Mouse (Mus musculus) kidney, embryonic 16.5 days (tissue): ENCODE measurements around the gene Mrpl43. TPM values are rescaled to one million over a fixed set of nuclear protein-coding genes. Genes with fewer than 3 reads are reported as not detected.
"Not testable (repeated sequence)": the region's sequence is repeated elsewhere in the genome, so short reads cannot be mapped to it uniquely, and the experiment has no call there.

Source experiments
- ATAC-seq: fragments of 200-750 bp; cut with Nextera tagmentation; 2 replicates; pipeline ENCODE4 v1.8.0; 2017; ENCODE audit warnings: moderate TSS enrichment; ENCODE audit not compliant: low FRiP score, low TSS enrichment
- H3K27ac ChIP-seq: fragments of 300-500 bp; sonication (generic); 2 replicates; pipeline ENCODE4 v1.5.1; 2014; ENCODE audit warnings: low read length
- H3K27me3 ChIP-seq: fragments of 300-500 bp; sonication (generic); 2 replicates; pipeline ENCODE4 v1.6.1; 2014; ENCODE audit warnings: low read length, control low read depth, mixed read lengths; ENCODE audit not compliant: insufficient read depth
- H3K36me3 ChIP-seq: fragments of 300-500 bp; sonication (generic); 2 replicates; pipeline ENCODE4 v1.6.1; 2014; ENCODE audit warnings: low read length, control low read depth, mixed read lengths; ENCODE audit not compliant: insufficient read depth
- H3K4me1 ChIP-seq: fragments of 300-500 bp; sonication (generic); 2 replicates; pipeline ENCODE4 v1.6.1; 2014; ENCODE audit warnings: low read length, control low read depth, mixed read lengths; ENCODE audit not compliant: insufficient read depth
- H3K4me2 ChIP-seq: fragments of 300-500 bp; sonication (generic); replicated peaks from 2 replicates; pipeline ENCODE4 v1.6.1; 2014; ENCODE audit warnings: low read depth, low read length
- H3K4me3 ChIP-seq: fragments of 300-500 bp; sonication (generic); 2 replicates; pipeline ENCODE4 v1.5.1; 2014; ENCODE audit warnings: mild to moderate bottlenecking, low read length
- H3K9ac ChIP-seq: fragments of 300-500 bp; sonication (generic); replicated peaks from 2 replicates; pipeline ENCODE4 v1.6.1; 2014; ENCODE audit warnings: low read length
- H3K9me3 ChIP-seq: fragments of 300-500 bp; sonication (generic); 2 replicates; pipeline ENCODE4 v1.6.1; 2016; ENCODE audit warnings: low read length, control low read depth
- WGBS: fragments of 180-500 bp; shearing (Covaris S2); extraction: QIAGEN DNeasy Blood & Tissue Kit; methylation state at CpG from one replicate; pipeline ENCODE4 v1.1.7; 2014; 5-methylcytosine and 5-hydroxymethylcytosine counted together
- polyA plus RNA-seq: library from polyadenylated mRNA; unstranded; fragments of >200 nt; fragmentation: Nextera tagmentation; extraction: Ambion mirVana; gene quantifications from 2 replicates; pipeline ENCODE4 v1.2.1, GENCODE M21; 2015

Gene Mrpl43
- polyA plus RNA-seq, 1 experiment from 2014 or later = 72.8 TPM

DNA sequence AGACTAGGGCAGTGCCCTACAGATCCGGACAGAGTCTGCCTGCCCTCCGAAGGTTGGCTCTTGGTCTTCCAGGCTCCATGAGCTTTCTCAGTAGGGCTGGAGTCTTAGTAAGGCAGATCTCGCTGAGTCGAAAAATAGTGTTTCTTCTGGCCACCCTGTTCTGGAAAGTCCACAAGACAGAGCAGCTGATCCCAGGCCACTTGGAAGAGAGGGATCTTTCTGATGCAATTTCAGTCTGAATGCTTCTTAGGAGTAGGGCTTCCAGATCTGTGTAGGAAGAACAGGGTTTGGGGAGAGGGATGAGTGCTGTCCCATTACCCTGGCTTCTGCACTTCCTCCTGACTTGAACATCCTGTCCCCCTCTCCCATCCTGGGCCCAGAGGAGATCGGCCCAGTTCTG lies 39.4 kb upstream of the Mrpl43 start, which contains the start of gene Pdzd7:
Gene Pdzd7, minus strand, starts transcription at position 67 of the 400 bp plus-strand sequence.
- Histone ChIP-seq H3K27me3 (peaks cover 19% of the 10 kb centered on the region), H3K4me3 (peak within 1 kb of the TSS; percentile 54), H3K4me1 (peaks cover 32% of the 10 kb centered on the region), H3K9me3 (no peaks in the 10 kb centered on the region), H3K4me2 (peak within 1 kb of the TSS; percentile 78), H3K27ac (no peak within 1 kb of the TSS), H3K9ac (peak within 1 kb of the TSS; percentile 66; the same call in 1 of the 2 replicates), H3K36me3 (peaks cover 1% of the 10 kb centered on the region; the same call in 1 of the 2 replicates)
- no peak for ATAC-seq
- 70% methylated on average over 5 of the region's 5 CpGs for WGBS

DNA sequence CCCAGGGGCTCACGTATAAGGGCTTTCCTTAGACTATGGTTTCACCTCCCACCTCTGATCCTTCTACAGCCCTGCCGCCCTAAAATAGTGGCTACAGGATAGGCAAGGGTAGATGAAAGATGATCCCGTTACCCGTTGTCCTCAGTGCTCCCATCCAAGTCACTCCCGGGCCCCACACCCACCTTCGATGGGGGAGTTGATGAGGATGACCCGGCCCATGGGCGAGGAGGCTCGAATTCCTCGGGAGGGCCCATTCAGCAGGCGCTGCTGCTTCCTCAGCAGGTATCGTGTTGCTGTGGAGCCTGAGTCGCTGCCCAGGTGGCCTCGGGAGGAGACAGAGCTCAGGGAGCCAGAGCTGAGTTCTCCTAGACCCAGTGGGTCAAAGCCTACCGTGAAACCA lies 39.0 kb upstream of the Mrpl43 start:
- peak; percentile 31; the same call in 1 of the 2 replicates for ATAC-seq
- Histone ChIP-seq H3K4me1 (peaks cover 32% of the 10 kb centered on the region), H3K4me2 (no peak overlapping the region), H3K4me3 (no peak overlapping the region), H3K27me3 (peaks cover 23% of the 10 kb centered on the region), H3K36me3 (no peaks in the 10 kb centered on the region; the same call in 1 of the 2 replicates), H3K9me3 (no peaks in the 10 kb centered on the region), H3K27ac (no peak overlapping the region), H3K9ac (no peak overlapping the region)
- 18% methylated on average over 15 of the region's 15 CpGs for WGBS

DNA sequence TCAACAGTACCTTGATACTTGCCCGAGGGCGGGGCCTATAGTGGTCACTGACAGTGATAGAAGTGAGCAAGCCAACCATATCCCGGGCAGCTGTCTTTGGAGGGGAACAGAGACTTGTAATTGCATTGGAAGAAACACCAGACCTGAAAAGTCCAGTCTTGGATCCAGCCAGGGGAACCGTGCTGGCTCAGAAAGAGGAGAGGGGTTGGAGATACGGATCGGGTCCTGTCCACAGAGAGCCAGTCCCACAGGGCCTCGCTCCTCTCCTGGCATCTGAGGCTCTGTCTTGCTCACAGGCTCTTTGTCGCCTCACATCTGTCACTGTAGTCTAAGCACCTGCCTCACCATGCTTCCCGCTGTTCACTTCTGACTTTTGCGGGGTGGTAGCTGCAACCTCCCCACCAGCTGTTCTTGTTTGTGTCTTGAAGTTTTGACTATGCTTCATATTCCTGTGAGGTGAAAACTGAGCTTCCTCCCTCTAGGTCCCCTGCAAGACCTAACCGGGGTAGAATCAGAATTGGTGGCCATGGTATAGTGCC lies 38.2 kb upstream of the Mrpl43 start:
- no peak overlapping the region for H3K9ac ChIP-seq
- WGBS = 46% methylated on average over 11 of the region's 11 CpGs
- peaks cover 27% of the 10 kb centered on the region for H3K27me3 ChIP-seq
- ATAC-seq = no peak
- H3K4me2 ChIP-seq = no peak overlapping the region
- H3K9me3 ChIP-seq = no peaks in the 10 kb centered on the region
- H3K4me3 ChIP-seq = no peak overlapping the region
- H3K36me3 ChIP-seq = no peaks in the 10 kb centered on the region
- no peak overlapping the region for H3K27ac ChIP-seq
- peaks cover 32% of the 10 kb centered on the region for H3K4me1 ChIP-seq

DNA sequence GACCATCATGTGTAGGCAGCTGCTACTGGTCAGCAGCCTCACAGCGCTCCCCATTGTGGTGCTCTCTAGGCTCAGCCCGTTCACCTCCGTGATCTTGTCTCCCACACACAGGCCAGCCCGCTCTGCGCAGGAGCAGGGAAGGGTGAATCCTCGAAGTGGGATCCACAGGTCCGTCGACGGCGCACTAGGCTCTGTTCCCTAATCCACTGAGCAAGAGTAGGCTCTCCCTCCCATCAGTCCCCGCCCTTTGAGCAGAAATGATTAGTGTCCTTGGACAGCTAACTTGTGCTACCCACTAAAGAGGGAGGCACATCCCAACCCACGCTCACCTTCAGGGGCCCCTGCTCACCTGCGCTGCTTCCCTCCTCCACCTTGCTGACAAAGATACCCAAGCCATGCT lies 34.0 kb upstream of the Mrpl43 start:
- no peak overlapping the region for H3K9ac ChIP-seq
- H3K4me2 ChIP-seq = no peak overlapping the region
- no peaks in the 10 kb centered on the region for H3K36me3 ChIP-seq
- 0 out of 2 replicates have a peak, but pooled peaks have one; percentile 27 for ATAC-seq
- no peak overlapping the region for H3K27ac ChIP-seq
- H3K9me3 ChIP-seq = no peaks in the 10 kb centered on the region
- H3K27me3 ChIP-seq = peaks cover 24% of the 10 kb centered on the region
- no peak overlapping the region for H3K4me3 ChIP-seq
- H3K4me1 ChIP-seq = peaks cover 5% of the 10 kb centered on the region; the same call in 1 of the 2 replicates
- 44% methylated on average over 13 of the region's 13 CpGs for WGBS

DNA sequence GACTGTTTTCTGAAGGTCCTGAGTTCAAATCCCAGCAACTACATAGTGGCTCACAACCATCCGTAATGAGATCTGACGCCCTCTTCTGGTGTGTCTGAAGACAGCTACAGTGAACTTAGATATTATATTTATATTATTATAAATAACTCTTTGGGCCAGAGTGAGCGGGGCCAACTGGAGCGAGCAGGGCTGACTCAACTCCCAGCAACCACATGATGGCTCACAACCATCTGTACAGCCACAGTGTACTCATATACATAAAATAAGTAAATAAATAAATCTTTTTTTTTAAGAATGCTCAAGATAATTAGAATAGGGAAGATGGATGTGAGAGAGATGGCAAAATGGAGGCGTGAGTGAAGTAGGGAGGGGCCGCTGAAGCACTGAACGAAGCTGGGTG lies 32.0 kb upstream of the Mrpl43 start:
- not testable (repeated sequence) for H3K9ac ChIP-seq, H3K4me2 ChIP-seq, H3K9me3 ChIP-seq, H3K4me1 ChIP-seq, ATAC-seq, H3K27ac ChIP-seq, H3K36me3 ChIP-seq, H3K4me3 ChIP-seq
- peaks cover 15% of the 10 kb centered on the region; the same call in 1 of the 2 replicates for H3K27me3 ChIP-seq
- WGBS = 89% methylated on average over 7 of the region's 7 CpGs

DNA sequence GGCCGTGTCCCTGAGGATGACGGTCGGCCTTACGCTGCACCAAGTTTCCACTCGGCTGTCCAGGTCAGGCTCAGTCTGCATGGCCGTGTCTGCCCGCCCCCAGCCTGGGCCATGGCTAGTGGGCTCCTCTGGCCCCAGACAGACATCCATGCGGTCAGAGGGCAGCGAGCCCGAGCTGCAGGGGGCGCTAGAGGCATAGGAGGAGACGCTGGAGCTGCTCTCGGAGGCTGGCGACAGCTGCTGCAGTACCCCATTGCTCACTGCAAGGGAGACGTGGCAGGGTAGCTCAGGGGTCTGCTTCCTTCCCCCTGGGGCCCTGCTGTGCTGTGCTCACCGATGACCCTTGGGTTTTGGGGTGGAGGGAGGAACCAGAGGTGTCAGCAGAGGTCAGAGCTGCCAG lies 30.6 kb upstream of the Mrpl43 start:
- no peaks in the 10 kb centered on the region for H3K9me3 ChIP-seq
- 23% methylated on average over 16 of the region's 16 CpGs for WGBS
- H3K9ac ChIP-seq = no peak overlapping the region
- ATAC-seq = no peak
- no peak overlapping the region for H3K4me2 ChIP-seq
- no peak overlapping the region for H3K4me3 ChIP-seq
- H3K27ac ChIP-seq = no peak overlapping the region
- peaks cover 5% of the 10 kb centered on the region; the same call in 1 of the 2 replicates for H3K4me1 ChIP-seq
- H3K36me3 ChIP-seq = no peaks in the 10 kb centered on the region
- H3K27me3 ChIP-seq = peaks cover 15% of the 10 kb centered on the region; the same call in 1 of the 2 replicates

DNA sequence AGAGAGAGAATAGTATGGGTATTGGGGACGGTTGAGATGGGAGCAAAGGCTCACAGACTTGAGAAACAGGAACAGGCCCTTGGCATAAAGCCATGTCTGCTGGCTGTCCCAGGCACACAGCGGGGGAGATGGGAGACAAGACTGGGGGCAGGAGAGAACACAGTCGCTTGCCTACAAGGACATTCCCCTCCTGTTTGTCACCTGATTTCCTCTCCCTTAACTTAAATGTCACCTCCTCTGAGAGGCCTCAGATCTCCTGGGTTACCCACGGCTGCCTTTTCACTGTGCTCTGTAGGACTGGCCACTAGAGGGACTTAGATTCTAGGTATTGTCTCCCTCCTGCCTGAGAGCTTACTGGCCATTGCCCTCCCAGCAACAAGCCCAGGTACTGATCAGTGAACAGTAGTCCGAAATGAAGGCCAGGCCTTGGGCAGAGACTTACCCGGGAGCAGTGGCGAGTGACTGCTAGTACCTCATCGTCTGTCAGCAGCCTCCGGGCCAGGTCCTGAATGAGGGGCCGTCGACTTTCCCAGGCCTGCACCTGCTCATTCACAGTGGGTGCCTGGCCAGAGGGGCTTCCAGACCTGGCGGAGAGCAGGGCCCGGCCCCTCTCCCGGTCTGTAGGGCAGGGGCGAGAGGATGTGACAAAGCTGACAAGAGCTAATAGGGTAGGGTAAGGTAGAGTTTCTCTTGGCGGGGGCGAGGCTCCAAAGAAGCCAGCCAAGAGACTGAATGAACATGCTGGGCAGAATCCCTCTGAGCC lies 26.5 kb upstream of the Mrpl43 start:
- 56% methylated on average over 17 of the region's 17 CpGs for WGBS
- Histone ChIP-seq H3K9ac (peak overlapping the region; percentile 31), H3K27me3 (no peaks in the 10 kb centered on the region), H3K9me3 (no peaks in the 10 kb centered on the region), H3K4me3 (no peak overlapping the region), H3K36me3 (peaks cover 10% of the 10 kb centered on the region; the same call in 1 of the 2 replicates), H3K27ac (no peak overlapping the region), H3K4me1 (peaks cover 24% of the 10 kb centered on the region), H3K4me2 (no peak overlapping the region)
- ATAC-seq = no peak

DNA sequence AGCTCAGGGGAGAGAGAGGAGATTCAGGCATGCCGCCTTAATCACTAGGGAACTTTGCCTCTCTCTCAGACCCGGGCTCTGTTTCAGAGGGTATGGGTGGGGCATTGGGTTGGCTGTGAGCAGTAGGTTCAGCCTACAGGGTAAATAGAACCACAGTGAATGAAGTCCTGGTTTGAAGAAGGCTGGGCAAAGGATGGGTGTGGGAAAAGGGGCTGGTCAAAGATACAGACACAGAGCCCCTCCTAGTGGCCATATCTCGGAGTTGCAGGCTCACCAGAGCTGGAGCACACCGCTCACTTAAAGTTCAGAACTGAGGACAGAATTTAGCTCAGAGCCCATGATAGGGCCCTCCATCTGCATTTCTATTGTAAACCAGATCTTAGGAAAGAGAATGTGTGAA lies 25.5 kb upstream of the Mrpl43 start:
- Histone ChIP-seq H3K9me3 (no peaks in the 10 kb centered on the region), H3K9ac (no peak overlapping the region), H3K4me3 (no peak overlapping the region), H3K36me3 (peaks cover 20% of the 10 kb centered on the region), H3K27me3 (no peaks in the 10 kb centered on the region), H3K27ac (no peak overlapping the region), H3K4me2 (no peak overlapping the region), H3K4me1 (peaks cover 26% of the 10 kb centered on the region)
- WGBS = 20% methylated on average over 4 of the region's 4 CpGs
- ATAC-seq = peak; percentile 43; the same call in 1 of the 2 replicates

DNA sequence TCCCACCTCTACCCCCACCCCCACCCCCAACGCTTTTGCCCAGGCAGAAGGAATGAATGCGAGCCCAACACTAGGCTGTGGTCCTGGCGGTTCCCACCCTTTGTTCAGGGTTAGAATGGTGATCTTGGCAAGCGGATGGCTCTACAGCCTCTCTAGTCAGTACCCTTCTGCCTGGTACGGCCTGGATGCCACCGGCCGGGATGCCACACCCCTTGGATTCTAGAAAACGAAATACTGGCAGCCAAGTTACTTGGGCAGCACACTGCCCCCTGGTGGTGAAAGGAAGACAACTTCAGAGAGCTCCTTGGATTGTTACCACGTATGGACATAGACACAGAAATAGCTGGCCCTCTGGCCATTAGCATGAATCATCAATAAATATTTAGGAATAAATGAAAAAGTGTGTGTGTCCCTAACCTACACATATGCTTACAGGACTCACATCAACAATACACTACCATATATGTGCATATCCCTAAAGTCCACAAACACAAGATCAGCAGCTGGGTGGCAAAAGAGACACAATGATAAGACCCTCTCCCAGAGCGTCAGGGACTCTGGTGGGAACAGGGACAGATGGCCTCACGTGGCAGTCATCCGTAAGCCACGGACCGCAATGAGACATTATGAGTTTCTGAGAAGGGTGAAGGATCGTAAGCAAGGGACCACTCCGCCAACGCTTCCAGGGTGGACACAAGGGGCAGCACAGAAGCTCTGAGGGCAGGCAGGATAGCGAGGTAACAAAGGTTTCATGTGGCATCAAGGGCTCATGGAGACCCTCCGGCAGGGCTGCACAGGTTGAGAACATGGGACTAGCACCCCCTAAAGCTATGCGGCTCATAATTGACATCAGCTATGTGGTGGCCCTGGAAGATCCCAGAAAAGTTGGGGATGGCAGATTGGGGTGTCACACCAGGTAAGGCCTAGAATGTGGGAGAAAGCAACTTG lies 24.8 kb upstream of the Mrpl43 start:
- Histone ChIP-seq H3K9ac (no peak overlapping the region), H3K4me1 (peaks cover 26% of the 10 kb centered on the region), H3K27ac (no peak overlapping the region), H3K4me2 (peak overlapping the region; percentile 42), H3K9me3 (no peaks in the 10 kb centered on the region), H3K36me3 (peaks cover 27% of the 10 kb centered on the region), H3K4me3 (peak overlapping the region; percentile 14), H3K27me3 (no peaks in the 10 kb centered on the region)
- ATAC-seq = peak; percentile 16; the same call in 1 of the 2 replicates
- 39% methylated on average over 20 of the region's 20 CpGs for WGBS
